Mouse (Mus musculus) ES-CJ7 (cell line): Measurements from ENCODE around the gene Ankrd33.

ENCODE experiments used
- DNase-seq: peaks from one replicate; pipeline ENCODE4 v3.0.0; 2011; ENCODE audit warnings: low read depth, low spot score

The Ankrd33 gene

DNA sequence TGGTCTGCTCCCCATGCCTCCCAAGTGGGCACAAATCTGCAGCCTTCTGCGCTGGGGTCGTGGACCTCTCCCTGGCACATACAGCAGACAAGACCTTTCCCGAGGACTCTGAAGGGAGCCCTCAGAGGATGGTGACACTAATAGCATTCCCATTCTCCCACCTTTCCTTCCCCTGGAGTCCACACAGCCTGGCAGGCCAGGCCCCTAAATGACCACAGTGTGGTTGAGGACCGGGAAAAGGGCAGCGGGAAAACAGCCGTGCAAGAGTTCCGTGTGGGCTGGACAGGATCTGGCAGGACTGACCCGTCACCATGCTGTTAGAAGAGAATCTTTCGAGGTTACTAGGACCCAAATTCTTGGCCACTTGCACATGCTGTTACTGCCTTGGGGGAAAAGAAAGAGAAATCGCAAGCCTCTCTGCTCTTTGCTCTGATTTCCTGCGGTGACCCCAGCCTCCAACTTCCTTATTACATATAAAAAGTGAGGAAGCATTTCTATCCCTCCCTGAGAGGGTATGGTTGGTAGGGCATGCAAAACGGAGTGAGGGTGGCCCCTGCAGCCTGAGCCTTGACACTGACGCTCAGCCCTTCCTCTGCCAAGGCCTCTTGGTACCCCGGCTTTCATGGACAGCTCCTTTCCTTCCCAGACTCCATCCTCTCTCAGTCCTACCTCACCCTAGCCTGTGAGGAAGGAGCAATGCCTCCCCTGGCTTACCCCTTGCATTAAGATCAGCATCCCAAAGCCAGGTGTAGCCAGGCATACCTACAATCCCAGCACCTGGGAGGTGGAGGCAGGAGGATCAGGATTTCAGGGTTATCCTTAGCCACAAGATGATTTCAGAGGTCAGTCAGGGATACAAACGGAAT is 30.8 kb downstream of the Ankrd33 start:
- no peak for DNase-seq

DNA sequence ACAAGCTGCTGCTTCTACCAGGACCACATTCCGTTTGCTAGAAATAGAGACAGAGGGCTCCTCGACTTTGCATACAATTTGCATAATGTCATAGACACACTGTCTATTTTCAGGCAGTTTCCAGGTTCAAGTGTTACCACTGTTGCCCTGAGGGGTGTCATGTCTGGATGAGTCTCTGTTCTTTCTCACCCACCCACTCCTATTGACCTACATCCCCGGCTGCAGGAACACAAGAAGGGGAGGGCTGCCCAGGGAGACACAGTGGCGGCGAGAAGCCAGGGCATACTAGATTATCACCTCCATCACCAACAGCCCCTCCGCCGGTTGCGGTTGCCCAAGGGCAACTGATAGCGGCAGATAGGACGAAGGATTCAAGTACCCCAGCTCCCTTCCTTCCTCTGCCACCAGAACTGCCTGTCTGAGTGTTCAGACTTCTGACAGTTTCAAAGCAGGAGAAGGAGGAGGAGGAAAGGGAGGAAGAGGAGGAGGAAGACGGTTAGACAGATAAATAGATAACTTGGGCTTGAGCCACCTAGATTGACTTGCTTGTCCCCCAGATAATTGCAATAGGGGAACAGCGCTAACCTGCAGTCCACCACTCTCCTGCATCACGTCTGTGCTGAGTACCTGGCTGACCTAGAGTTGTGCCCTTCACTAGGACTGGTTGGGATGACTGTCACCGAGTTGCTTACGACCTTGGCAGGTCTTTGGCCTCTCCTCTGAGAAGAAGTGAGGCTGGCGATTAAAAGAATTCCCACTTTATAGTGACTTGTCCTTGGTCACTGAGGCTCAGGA is 31.8 kb downstream of the Ankrd33 start:
- DNase-seq, result no peak

DNA sequence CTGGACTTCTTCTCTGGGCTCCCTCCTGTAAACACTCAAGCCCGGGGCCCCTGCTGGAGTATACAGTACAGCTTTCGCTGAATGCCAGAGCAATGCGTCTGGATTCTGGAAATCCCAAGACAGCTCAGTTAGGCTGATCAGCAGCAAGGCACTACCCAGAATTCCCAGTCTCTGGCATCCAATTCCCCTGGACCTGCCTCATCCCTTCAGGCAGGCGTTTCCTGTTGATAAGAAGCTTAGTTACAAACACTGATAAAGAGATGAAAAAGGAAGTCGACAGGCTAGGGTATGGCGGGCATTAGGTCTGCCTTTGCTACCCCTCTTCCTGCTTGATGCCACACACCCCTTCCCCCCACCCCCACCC is 32.3 kb downstream of the Ankrd33 start:
- no peak for DNase-seq

DNA sequence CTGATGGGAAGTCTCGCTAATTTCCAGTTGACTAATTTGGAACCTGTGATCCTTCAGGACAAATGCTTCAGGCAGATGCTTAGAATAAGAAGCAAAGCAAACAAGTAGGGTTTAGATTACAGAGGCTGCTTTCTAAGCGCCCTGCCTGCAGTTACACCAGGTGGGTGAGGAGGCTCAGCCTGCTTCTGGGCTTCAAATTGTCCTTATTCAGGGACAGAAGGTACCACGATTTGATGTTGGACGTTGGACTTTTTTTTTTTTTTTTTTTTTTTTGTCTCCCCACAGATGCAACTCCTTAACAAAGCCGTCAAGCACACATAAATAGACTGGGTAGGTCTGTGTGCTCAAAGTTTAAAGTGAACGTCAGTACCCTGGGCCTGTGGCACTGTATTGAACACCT is 33.0 kb downstream of the Ankrd33 start:
- peak; percentile 57 for DNase-seq

DNA sequence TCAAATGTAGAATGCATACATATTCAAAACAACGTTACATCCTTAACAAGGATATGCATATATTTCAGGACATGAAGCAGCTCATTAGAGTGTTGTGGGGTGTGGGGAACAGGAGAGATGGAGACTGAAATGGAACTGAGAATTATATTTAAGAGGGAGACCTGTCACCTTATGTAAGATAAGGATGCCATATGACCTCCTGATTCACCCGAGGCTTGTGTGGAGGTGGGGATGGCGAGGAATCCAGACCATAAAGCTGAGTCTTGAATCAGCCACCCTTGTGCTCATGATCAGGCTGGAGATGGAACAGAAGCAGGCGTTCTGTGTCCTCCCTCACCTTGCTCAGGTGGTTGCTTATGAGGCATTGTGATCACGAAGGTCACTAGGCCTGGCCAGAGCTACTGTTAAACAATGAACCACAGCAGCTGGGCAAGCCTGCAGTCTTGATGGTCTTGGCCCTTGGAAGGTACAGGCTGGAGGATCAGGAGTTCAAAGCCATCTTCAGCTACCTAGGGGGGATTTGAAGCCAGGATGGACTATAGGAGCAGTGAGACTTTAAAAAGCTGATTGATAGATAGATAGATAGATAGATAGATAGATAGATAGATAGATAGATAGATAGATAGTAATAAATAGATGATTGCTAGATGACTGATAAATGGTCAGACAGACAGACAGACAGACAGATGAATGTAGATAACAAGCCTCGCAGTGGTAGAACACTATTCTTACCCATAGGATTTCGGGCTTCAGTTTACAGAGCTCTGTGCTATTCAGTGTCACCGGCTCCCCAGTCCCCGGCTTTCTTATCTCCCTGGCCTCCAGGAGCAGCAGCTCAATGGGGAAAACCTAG is 36.1 kb downstream of the Ankrd33 start:
- DNase-seq, result no peak

DNA sequence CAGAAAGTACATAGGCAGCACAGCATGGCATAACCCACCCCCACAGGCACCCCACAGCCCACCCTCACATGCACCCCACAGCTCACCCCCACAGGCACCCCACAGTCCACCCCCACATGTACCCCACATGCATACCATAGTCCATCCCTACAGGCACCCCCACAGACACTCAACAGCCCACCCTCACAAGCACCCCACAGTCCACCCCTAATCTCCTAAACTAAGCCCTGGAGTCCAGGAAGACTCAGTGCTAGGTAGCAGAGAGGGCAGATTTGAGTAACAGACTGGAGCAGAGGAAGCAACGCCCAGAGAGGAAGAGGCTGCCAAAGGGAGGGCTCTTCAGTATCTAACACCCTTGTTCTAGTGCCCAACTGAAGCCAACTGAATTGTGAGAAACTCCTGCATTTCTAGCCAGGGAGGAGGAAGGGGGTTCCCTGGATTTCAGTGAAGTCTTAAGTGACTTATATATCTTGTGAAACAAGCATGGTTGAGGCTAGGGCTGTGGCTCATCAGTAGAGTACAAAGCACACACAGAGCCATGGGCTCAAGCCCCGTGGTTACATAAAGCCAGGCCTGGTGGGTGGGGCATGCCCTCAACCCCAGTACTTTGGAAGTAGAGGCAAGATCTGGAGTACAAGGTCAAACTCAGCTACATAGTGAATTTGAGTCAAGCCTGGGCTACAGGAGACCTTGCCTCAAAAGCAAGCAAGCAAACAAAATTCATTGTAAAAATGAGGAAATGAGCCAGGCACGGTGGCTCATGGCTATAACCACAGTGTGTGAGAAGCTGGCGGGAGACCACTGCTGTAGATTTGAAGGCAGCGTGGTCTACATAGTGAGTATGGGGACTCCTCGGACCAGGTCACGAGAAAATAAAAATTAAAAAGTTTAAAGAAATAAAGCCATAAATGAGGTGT is 39.4 kb downstream of the Ankrd33 start:
- no peak for DNase-seq

DNA sequence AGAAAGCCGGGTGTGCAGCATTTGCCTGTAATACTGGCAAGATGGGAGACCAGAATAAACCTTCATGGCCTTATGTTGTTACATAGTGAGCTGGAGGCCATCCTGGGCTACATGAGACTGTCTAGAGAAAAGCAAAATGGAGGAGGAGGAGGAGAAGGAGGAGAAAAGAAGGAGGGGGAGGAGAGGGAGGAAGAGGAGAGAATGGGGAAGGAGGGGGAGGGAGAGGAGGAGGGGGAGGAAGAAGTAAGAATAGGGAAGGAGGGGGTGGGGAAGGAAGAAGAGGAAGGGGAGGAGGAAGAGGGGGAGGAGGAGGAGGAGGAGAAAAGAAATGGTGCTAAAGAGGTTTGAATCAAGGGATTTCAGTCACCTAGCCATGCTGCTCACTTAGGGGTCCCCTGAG is 44.6 kb downstream of the Ankrd33 start:
- DNase-seq, result no peak

DNA sequence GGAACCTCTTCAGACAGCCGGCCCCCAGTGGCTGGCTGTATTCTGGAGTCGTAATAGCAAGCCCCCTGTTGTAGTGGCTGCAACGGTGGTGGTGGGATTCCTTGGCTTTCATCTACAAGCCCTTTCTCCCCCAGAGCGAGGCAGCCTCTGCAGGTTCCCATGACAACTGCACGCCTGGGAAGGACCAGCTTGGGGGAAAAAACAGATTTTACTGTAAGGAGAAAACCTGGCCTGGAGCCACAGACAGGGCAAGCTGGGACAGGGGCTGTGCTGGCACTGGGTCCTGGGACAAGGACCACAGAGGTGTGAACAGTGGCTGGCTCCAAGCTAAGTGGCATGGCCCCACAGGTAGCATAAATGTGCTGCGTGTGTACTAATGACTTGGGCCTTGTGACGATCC is 45.0 kb downstream of the Ankrd33 start:
- no peak for DNase-seq

DNA sequence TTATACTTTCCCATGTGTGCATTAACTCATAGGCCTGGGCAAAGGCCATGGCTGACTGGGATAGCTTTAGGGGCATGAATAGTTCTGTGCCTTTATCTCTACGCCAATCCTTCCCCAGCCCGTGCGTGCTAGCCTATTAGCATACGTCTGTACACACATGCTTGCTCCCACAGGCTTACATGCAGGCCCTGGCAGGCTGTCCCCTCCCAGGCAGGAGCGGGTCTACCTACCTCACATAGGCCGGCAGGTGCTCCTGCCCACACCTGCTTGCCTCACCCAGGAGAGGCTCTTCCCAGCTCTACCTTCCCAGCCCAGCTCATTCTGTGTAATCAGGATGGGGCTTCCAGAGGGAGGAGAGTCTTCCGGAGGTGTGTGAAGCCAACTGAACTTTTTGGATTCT is 46.0 kb downstream of the Ankrd33 start:
- DNase-seq, result no peak

DNA sequence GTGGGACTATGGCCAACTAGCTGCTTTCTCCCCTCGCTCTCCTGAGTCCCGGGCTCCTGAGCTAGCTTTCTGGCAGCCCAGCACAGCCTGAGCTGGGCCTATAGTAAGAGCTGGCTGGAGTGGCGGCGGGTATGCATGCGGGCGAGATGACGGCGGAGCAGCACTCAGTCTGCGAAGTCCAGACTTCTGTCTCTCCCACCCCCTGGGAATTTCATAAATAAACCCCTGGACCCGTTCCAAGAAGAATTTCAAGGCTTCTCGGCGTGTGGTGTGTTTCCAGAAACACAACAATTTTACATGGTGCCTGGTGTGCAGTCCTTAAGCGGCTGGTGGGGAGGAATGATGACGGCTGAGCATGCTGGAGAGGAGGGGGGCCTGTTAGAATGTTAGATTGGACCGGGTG is 47.5 kb downstream of the Ankrd33 start:
- no peak for DNase-seq

DNA sequence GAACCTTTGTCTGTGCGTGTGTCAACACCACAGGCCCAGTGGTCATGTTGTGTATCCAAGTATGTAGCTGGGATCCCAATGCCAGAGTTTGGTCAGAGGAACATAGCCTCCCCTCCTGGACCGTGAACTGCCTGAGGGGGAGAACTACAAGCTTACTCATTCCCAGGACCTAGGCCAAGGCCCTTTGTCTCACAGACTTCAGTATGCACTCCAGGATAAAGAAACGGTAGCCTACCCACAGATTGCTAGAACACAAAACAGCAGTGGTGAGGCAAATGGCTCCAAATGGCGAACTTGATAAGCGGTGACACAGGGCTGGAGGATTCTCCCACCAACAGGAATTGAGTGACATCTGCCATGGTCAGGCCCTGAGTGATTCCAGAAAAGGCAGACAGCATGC is 48.3 kb downstream of the Ankrd33 start:
- DNase-seq, result no peak

DNA sequence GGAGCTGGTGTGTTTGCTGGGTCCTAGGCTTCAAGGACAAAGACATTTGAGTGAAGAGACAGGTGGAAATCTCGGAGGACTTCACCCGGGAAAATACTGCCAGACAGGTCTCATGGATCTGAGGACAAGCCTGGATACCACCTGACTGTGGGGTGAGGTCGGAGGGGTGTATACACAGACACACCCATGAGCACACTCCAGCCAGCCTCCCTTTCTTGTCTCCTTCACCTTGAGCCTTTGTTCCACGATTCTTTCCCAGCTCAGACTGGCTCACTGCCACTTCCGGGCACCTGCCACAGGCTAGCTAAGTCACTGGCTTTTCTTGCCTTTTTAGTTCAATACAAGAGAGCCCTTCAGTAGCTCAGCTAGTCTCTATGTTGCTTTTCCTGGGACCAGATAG is 48.7 kb downstream of the Ankrd33 start:
- DNase-seq, result peak; percentile 93

DNA sequence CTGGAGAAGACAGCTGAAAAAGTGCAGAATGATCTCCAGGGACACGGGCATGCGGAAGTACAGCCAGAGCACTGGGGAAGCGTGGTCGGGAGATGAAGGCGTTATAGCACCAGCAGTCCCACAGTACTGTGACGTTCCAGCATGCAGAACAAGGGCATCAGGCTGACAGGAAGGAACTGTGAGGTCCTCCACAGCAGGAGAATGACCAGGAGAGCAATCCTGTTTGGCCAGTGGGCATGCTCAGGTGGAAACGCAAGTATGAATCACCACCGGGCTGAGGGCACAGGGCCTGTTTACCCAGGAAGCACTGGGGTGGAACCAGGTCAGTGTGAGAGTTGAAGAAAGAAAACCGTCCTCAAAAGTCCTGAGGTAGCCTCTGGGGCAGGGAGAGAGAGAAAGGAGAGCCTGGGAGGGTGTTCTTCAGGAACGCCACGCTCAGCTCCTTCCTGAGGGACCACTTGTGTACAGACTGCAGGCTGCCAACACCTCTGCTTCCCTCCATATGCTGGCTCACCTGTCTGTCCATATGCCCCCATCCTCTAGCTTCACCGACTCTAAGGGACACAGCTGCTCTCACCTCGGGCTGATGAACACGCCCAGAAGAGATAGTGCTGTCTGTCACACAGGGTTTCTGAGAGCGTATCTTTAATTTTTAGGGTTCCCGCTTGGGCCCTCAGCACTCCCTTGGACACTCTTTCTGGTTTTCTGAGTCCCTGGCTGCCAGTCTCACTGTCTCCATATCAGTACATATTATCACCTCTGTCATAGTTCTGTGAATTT is 50.3 kb downstream of the Ankrd33 start:
- DNase-seq, result no peak

DNA sequence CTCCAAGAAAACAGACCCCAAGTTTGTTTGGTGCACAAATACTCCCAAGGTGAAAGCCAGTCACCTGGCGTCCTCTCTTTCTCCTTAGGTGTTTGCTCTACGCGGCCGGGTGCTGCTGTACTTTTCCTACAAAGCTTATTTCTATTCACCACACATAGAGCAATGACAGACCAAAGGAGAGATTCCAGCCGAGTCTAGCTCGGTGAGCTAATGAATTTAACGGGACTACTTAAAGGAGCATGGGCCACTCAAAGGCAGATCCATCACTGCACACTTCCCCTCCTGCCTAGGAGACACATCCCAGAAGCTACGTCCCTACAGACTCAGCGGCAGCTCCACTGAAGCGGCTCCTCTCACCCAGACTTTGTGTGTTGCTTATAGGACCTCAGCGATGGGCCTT is 52.0 kb downstream of the Ankrd33 start:
- DNase-seq, result no peak
